Mouse (Mus musculus) heart, postnatal 4 days (tissue): ENCODE results near the gene Chil1. TPM values are rescaled to one million over a fixed set of nuclear protein-coding genes. Genes with fewer than 3 reads are reported as not detected.

Experiments
- DNase-seq: peaks from one replicate; pipeline ENCODE4 v3.0.0; 2021
- total RNA-seq, 2 experiments: library from RNA; stranded (reverse); gene quantifications; 2 replicates each; pipeline ENCODE4 v1.2.3; 2021

The Chil1 gene
- total RNA-seq, 2 experiments from 2014 or later = 0.33 to 0.65 TPM

DNA sequence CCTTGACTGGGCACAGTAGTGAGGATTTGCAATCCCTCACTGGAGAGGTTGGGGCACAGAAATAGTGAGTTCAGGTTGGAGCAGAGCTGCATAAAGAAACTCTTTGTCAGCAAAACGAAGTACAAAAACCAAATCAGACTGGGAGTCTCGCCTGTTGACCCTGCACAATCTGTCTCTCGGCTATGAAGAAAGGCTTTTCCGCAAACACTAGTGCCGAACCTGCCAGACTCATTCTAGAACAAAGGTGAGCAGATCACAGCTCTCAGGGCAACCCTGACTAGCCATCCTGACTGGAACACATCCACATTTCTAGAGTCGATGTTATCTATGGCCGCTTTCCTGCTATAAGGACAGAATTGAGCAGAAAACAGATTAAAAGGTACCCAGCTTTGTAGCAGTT, 8.9 kb upstream of the Chil1 start:
- DNase-seq = no peak

DNA sequence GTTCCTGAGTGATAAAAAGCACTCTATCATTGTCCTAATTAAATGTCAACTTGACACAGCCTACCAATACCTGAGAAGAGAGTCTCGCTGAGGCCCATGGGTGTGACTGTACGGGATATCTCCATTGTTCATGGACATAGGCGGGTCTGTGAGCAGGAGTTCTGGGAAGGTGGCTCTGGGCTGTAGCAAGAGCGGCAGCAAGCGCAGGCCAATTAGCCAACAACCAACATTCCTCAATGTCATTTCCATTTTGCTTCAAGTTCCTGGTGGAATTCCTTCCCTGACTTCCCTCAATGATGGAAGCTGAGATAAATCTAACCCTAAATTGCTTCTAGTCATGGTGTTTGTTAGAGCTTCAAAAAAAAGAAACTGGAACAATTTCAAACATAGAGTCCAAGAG, 4.0 kb upstream of the Chil1 start:
- DNase-seq = no peak

DNA sequence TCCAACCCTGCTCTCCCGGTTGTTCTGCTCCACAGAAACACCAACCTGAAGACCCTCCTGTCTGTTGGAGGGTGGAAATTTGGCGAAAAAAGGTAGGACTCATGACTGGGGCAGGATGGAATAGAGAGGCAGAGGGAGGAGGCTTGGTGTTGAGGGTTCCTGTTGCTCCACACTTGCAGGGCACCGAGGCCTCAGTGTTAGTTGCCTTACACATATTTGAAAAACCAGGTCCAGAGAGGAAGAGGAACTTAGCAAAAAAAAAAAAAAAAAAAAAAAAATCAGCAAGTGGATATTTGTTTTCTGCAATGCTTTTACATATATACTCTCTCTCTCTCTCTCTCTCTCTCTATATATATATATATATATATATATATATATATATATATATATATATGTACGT, 2.1 kb downstream of the Chil1 start:
- no peak for DNase-seq

DNA sequence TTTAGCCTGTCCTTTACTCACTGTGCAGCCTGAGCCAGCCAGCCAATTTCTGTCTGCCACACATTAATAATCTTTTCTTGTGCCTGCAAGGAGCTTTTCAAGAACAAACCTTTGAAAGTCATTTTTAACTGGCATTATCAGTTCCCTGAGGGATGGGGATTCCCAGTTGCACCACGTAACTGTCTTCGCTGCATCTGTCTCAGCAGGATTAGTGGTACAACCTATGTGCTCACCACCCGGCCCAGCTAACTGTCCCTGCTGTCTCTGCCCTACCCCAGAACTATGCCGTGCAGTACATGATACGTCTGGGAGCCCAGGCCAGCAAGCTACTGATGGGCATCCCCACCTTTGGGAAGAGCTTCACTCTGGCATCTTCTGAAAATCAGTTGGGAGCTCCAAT, 6.2 kb downstream of the Chil1 start:
- no peak for DNase-seq

DNA sequence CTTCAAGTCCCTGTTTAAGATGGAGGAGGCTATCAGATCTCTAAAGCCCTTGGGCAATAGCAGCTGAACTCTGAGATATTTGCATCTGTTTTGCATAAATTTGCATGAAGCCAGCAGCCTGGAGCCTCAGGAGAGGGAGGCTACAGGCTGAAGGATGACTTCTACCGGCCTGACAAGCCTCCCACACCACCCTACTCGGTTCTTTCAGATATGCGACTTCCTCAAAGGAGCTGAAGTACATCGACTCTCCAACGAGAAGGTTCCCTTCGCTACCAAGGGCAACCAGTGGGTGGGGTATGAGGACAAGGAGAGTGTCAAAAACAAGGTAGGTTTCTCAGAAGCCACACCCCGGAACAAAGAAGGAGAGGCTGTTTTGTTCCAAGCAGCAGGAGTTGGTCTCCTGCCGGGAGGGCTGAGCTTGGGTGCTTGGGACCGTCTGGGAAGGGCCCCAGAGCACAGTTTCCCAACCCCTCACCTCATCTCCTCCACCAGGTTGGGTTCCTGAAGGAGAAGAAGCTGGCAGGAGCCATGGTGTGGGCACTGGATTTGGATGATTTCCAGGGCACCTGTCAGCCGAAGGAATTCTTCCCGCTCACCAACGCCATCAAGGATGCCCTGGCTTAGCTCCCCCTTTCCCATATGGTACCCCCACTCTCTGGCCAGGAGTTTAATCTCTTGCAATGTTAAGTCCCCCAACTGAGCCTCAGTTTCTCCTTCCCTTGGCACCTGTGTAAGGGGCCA, 7.2 kb downstream of the Chil1 start:
- DNase-seq = no peak

DNA sequence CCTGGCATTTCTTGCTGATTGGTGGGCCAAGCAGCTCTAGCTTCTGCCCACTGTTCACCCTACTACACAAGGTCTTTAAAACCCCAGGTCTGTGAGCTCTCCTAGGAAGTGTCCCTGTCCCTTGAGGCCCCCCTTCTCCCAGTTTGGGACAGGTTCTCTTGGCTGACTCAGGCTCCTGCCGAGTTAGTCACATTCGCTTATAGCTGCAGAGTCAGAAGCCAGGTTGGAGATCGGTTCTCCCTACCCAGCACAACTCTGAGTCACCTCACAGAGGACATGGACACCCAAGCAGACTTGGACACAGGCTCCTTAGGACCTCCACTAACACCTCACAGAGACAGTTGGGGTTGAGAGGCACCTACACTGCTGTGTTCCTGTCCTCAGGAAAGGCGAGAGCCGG, 9.2 kb downstream of the Chil1 start:
- DNase-seq = no peak

DNA sequence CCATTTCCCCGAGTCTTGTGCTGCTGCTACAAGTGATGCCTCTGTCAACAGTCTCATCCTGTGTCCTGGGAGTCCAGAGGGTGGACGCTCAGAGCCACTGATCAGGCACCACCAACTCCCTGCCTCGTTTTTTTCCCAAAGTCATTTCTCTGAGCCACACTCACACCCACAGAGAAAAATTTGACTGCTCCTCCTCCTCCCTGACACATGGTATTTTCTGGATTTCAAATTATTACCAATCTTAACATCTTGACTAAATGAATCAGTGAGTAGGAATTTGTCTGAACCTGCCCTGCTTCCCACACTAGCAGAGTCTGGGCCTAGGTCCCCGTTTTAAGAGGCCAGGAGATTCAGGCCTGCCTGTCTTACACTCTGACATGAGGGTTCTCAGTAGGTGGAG, 10.0 kb downstream of the Chil1 start:
- no peak for DNase-seq

DNA sequence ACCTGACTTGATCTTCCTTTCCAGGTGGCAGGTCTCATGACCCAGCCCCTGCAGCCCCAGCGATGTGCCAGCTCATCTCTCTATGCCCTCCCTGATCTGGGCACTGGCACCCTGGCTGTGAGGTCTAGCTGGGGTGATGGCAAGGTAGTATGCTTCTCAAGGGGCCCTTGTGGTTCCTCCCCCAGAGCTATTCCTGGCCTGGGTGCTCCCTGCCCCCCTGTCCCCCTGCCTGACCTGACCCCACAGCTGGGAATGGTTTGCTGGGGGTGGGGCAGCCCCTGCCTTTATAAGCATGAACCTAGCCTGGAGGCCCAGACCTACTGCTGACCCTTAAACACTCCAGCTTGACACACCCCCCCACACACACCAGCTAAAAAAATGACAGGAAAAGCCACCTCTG, 11.2 kb downstream of the Chil1 start, which contains the start of gene Mybph:
Gene Mybph, plus strand, starts transcription at position 323 of the 400 bp plus-strand sequence.
- DNase-seq = no peak

DNA sequence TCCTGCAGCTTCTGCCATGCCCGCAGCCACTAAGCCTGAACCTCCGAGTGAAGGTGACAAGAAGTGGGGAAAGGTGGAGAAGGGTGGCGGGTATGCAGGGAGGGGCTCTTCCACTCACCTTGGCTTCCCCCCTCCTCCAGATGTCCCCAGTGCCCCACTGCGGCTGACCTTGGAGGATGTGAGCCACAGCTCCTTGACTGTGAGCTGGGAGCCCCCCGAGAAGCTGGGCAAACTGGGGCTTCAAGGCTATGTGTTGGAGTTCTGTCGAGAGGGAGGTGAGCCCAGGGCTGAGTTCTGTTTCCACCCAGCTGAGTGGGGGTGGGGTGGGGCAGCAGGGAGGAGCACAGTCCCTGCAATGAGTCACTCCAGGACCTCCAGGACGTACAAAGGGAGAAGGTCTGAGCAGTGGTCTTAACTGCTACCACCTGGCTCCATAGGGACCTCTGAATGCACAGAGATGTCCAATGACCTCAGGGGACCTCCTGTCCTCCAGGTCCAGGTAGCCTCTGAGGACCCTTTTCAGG, 11.8 kb downstream of the Chil1 start:
- peak; percentile 18 for DNase-seq

DNA sequence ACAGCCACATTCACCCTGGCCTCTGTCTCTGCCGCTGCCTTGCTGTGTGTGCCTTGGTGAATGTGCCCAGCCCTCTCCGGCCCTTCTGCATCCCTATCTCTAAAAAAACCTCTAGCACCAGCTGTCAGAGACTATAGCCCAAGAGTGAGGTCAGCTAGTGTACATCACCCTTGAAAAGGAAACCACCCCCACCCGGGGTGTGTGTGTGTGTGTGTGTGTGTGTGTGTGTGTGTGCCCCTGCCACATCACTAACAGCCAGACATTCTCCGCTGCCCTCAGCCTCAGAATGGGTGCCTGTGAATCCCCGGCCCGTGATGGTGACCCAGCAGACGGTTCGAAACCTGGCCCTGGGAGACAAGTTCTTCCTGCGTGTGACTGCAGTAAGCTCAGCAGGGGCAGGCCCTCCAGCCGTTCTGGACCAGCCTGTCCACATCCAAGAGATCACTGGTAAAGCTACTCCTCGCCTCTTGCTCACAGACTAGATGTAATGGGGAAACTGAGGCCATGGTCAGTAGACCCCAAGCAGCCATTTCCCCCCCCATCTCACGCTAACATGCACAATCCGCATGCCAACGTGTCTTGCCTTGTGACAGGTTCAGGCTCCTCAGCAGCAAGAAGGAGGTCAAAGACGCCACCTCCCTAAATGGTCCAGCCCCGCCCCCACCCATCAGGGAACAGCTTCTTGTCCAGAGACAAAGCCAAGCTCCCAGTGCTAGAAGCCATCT, 12.5 kb downstream of the Chil1 start:
- DNase-seq = no peak

DNA sequence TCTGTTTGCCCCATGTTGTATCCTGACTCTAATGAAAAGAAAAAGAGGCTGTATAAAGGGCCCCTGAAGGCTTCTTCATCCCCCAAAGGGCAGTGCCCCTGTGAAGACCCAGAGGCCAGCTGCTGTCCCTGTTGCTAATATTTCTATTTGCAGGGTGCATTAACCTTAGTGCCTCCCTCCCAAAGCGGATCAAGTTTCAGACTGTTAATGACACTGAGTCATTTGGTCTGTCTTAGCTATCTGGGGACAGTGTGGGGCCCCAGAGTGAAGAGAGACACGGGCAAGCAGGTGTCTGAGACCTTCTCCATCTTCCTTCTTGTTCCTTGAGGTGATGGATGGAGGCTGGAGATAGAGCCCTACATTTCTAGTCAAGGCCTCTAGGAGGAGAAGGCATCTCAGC, 13.1 kb downstream of the Chil1 start:
- no peak for DNase-seq

DNA sequence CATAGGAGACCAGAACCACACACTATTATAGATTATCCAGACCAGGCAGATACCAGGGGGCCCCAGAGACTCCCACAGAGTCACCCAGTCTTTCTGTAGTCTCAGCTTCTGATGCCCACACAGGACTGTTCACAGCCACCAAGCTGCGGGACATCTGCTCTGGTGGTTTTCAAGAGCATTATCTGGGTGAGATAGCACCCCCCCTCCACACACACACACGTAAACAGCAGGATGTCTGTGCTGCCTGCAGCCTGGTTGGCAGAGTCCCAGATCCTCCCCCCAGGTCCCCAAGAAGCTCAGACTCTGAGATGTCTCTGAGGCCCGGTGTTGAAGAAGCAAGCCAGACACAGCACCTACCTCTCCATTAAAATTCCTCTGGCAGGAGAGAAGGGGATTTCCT, 13.6 kb downstream of the Chil1 start:
- no peak for DNase-seq

DNA sequence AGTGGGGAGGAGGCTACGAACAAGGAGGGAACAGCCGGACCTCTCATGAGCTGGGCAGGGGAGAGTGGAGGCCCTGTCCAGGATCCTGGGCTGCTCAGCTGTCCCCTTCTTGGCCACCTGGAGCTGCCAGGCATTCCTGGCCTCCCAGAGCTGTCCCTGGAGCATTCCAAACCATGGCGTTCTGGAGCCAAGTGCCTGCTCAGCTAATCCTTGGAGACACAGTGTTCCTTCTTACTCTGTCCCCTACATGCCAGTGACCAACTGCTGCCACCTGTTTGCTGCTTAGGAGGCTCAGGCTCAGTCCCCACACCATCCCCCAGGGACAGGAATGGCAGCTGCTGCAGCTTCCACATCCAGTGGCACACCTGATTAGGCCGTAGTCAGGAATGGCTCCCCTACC, 14.0 kb downstream of the Chil1 start:
- peak; percentile 24 for DNase-seq

DNA sequence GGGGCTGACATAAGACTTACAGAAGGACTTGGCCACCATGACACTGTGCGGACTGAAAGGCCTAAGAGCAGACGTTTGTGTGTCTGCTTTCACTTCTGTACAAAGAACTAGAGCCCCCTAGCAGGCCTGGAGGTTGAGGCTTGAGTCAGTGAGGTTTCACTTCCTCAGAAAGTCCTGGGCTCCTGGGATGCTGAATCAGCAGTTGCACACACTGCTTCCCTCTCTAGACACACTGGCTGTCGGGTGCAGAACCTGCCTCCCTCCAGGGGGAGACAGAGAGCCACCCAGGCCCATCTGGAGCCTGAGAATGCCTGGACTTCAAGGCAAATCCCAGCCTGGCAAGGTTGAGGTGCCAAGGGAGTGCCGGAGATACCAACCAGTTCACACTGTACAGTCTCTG, 14.4 kb downstream of the Chil1 start:
- DNase-seq = peak; percentile 82

DNA sequence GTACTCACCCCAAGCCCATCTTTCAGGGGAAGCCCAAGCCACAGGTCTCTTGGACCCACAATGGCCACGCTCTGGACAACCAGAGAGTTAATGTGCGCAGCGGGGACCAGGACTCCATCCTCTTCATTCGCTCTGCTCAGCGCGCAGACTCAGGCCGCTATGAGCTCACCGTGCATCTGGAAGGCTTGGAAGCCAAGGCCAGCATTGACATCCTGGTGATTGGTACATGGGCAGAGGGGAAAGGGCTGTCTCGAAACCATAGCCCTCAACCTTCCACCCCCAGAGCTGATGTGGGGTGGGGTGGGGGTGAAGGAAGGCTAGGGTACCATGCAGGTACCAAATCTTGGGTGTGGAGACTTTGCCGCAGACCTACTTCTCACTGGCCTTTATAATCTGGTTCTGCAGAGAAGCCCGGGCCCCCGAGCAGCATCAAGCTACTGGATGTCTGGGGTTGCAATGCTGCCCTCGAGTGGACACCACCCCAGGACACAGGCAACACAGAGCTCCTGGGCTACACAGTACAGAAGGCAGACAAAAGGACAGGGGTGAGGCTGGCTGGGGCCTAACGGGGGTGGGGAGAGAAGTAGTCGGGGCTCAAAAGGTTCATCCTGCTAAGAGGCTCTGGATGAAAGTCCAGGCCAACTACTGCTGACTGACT, 15.5 kb downstream of the Chil1 start:
- DNase-seq = no peak

DNA sequence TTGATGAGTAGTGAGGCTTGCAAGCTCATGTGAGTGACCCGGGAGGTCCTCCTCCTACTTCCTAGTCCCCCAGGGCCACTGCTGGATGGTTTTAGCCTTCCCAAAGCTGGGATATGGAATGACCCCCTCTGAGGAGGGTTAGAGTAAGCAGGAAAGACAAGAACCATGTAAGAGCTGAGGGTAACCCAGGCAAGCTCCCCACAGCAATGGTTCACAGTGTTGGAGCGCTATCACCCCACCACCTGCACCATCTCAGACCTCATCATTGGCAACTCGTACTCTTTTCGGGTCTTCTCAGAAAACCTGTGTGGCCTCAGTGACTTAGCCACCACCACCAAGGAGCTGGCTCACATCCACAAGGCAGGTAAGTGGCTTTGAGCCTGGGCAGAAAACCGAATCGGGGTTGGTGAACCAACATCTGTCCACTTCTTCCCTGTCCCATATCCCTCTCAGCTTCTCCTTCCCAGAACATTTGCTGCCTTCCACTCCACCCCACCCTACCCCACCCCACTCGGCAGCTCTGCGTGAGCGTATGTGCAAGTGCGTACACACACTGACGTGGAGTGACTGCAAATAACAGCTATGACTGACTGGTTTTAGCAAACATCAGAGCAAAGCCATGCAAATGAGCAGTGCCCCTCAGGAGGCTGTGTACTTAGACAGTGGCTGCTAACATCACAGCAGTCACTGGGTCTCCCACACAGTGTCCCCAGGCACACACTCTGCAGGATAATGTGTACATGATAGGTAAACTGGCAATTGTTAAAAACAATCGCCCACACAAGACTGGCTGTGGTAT, 16.4 kb downstream of the Chil1 start:
- DNase-seq = no peak

DNA sequence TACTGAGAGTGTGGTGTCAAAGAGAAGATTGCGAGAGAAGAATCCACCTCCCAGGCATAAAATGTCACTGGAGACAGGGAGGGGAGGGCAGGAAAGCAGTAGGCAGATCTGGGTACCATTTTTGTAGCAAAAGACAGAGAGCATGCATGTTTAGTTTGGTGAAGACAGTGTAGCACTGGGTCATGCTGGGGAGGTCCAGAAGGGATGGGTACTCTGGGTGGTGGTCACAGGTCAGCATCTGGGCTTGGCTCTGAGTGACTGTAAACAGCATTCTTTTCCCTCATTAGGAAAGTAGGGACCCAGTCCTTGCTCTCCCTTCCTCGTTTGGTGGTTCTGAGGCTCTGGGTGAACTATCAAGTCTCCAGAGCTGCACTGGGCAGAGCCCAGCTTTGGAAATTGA, 18.5 kb downstream of the Chil1 start:
- DNase-seq = no peak

DNA sequence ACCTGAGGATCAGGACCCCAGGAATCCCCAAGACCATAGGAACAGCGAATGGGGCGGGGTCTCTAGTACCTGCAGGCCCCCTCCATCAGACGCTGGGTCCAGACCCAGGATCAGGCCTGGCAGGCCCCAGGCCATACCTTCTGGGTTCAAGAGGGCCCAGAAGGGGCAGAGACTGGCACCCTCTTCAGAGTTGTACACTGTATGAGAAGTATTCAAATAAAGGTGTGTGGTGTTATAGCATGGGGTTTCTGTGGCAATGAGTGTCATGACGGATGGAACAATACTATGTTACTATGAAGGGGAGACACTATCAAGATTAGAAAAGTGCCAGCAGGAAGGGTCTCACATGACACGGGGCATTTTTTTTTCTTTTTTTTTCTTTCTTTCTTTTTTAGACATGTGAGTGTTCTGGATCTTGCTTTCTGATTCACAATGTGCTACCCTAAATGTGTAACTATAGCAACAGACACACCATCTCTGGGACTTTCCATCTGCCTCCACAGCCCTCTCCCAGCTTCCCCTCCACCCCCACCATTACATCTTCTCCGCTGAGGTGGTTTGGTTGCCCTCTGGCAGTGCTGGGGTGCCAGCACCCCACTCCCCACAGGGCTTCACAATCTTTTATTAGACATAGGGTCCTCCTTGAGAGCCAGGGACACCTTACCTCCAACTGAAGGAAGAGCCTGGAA, 19.2 kb downstream of the Chil1 start:
- DNase-seq = no peak

DNA sequence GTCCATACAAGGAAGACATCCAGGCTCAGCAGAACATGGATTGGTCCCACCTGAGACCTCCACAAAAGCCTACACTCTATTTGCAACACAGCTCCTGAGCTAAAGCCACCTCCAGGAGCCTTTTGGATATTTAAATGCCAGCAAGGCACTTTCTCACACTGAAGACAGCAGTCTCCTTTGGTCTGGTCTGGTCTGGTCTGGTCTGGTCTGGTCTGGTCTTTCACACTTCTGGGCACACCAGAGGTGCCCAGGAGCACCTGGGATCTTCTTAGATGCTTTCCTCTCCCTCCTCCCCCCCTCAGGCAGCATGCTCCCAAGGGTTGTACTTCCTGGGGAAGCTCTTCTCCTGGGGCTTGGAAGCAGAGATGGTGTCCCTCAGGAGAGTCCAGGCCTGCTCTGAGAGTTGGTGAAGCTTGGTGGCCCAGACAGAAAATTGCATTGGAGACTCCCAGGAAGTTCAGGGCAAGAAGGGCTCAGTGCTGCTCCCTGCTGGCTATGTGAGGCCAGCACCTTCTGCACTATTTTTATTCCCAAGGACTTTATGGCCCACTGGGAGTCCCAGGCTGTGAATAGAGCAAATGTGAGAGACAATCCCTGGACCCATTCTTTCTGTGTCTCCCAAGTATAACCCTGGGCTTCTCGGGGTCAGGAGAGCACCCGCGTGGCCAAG, 19.9 kb downstream of the Chil1 start:
- peak; percentile 82 for DNase-seq

DNA sequence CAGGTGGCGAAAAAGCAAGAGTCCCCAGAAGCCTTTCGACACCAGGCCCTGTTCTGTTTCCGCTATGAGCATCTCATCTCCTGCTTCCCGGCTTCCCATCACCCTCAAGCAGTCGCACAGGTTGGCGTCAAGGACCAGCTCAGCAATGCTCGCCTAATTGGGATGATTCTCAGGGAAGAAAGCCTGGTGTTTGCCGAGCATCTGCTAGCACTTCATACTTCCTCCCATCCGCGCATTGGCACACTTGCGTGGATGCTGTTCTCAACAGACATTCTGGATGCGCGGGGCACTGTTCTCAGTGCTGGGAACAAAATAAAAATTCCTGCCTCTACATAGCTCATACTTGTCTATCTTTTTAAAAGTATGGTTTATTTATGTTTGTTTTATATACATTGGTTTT, 22.3 kb downstream of the Chil1 start:
- no peak for DNase-seq

DNA sequence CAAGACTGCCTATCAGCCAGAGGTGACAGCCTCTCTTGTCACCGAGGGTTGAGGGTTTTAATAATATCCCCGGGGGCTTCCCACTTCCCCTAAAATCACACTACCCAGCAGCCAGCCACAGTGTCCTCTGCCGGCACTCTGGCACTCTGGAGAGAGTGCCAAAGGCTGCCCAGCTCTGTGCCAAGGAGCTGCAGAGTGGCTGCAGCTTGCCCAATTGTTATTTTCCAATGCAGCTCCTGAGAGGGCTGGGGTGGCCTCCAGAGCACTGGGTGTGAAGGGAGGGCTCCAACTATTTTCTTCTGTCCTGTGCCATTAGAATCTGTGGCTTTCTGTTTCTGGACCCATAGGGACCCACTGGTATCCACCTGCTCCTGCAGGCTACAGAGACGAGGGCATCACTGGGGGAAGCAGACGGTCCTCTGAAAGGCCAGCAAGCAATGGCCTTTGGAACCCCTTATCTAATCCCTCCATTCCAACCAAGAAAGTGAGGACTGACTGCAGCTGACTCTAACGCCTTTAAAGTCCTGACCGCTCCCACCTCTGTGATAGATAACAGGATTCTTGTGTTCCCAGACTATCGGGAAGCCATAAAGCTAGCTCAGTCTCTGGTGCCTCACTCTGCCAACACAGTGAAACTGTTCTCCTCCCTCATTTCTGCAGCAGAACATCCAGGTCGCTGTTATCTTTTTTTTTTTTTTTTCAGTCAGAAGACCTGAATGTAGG, 23.5 kb downstream of the Chil1 start:
- DNase-seq = peak; percentile 50
